Mouse (Mus musculus) 3134 (cell line): ENCODE measurements around the gene Ina.
"Not testable (repeated sequence)": the region's sequence is repeated elsewhere in the genome, so short reads cannot be mapped to it uniquely, and the experiment has no call there.

Experiments
- DNase-seq: peaks from one replicate; pipeline ENCODE4 v3.0.0-alpha.2; 2011; ENCODE audit warnings: low spot score; ENCODE audit not compliant: insufficient read length; ENCODE audit errors: extremely low read depth

Gene Ina

DNA sequence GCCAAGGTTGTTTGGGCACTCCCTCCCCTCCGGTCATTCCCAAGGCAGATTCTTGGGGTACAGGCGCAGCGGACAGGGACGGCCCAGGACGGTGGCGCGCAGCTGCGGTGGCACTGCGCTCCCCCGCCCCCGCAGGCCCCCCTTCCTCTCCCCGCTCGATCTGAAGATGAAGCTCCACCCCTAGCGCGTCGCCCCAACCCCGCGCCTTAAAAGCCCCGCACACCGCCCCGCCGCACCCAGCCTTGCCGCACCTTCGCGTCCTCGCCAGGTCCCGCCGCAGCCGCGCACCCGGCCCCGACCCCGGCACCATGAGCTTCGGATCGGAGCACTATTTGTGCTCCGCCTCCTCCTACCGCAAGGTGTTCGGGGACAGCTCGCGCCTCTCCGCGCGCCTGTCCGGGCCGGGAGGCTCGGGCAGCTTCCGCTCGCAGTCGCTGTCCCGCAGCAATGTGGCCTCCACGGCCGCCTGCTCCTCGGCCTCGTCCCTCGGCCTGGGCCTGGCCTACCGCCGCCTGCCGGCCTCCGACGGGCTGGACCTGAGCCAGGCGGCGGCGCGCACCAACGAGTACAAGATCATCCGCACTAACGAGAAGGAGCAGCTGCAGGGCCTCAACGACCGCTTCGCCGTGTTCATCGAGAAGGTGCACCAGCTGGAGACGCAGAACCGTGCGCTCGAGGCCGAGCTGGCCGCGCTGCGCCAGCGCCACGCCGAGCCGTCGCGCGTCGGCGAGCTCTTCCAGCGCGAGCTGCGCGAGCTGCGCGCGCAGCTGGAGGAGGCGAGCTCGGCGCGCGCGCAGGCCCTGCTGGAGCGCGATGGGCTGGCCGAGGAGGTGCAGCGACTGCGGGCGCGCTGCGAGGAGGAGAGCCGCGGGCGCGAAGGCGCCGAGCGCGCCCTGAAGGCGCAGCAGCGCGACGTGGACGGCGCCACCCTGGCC is at the start of gene Ina, which contains the start of gene Nt5c2:
Gene Ina, plus strand, starts transcription at position 252 of the 935 bp plus-strand sequence.
Gene Nt5c2, minus strand, starts transcription at position 707 of the 935 bp plus-strand sequence.
- no peak for DNase-seq

DNA sequence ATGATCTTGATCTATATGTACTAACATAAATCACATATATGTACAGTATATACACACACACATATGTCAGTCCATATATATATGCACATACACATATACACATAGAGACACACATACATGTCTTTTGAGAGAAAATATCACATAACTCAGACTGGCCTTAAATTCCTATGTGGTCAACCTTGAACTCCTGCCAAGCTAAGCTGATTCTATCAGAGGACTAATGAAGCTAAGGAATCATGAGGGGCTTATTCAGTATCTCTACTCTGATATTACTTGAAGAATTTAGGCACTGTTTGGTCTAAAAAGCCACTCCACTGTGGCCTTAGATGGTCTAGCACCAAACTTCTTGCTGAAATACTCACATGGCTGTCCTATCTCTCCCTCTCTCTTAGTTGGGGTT is 49.0 kb upstream of the Ina start:
- DNase-seq, result no peak

DNA sequence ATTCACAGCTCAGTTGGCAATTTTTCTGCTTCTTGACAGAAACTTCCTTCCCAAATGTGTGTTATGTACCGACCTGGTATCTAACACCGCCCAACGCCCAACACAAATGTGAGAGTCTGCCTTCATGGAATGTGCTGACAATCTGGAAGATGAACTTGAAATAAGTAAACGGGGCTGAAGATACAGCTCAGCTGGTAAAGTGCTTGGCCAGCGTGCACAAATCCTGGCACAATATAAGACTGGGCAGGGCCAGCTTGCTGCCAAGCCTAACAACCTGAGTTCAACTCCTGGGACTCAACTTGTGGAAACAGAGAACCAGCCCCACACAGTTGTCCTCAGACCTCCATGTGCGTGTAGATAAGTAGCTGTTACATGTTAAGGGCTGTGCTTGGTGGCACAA is 48.2 kb upstream of the Ina start:
- DNase-seq, result no peak

DNA sequence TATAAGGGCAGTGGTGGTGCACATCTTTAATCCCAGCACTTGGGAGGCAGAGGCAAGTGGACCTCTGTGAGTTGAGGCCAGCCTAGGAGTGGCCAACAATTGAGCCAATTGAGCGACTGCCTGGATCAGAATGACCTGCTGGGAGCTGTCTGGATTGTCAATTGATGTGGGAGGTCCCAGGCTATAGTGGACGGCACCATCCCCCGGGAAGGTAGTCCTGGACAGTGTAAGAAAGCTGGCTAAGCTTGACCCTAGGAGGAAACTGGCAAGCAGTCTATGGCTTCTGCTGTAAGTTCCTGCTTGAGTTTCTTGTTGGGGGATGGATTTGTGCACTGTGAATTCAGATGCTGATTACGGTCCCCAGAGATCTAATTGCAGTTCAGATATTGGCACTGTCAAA is 46.6 kb upstream of the Ina start:
- DNase-seq, result no peak

DNA sequence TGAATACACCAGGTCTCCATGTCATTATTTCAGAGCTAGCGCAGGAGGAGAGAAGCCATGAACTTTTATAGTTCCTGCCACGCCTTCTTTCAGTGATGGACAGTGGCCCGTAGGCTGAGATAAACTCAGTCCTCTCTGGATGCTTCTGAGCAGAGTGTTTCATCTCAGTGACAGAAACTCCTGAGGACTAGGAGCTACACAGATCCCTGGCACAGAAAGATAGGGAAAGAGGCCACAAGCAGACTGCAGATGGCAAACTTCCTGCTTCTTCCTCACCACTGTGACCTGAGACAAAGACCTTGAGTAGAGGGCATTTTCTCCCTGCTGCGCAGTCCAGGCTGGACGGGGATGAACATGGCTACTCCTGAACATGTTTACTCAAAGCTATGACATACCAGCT is 45.7 kb upstream of the Ina start:
- DNase-seq, result no peak

DNA sequence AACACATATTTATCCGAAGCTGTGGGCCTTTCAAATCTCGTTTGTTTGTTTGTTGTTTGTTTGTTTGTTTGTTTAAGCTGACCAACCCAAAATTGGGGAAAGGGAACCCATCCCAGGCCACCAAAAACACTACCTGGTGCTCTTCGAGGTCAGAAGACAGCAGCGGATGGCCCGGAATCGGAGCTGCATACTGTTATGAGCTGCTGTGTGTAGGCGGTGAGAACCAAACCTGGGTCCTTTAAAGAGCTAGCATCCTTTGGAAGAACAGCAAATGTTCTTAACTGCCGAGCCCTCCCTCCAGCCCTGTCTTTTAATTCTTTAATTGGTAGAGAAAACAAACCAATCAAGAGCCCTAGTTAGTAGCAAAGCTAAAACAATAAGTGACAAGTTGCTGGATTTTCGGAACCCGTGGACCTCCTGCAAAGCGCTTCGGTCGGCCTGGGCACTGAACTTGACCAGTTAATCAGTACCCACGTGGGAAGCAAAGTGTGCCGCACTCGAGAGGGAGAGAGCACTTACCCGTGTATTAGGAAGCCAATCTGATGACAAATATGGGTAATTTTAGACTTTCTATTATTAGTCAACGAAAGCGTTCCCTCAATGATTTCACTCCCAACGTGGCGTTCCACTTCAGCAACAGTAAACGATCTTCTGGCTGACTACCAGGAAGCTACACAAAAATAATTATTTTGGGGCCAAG is 45.1 kb upstream of the Ina start:
- DNase-seq, result no peak

DNA sequence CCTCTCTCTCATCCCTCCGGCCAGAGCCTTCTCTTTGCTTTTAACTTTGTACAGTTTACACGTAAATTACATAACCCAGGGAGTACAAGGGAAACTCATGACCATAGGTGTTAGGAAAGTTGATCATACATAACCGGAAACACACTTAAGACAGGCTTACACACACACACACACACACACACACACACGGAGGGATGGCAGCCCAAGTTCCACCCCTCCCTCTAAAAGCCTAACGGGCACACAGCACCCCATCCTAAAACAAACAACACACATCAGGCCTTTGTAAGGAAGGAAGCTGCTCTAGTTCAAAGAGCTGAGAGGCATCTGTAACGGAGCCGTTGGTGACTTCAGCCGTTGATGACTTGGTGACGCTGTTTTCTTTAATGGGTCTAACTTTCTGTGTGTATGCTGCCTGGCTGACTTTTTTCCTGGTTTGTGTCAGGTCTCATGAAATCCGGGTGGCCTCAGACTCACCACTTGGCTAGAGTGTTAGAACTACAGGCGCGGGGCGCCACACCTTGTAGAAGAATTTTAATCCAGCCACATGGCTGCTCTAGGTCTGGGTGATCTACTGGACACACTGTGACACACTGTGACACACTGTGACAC is 44.3 kb upstream of the Ina start:
- peak; percentile 60 for DNase-seq

DNA sequence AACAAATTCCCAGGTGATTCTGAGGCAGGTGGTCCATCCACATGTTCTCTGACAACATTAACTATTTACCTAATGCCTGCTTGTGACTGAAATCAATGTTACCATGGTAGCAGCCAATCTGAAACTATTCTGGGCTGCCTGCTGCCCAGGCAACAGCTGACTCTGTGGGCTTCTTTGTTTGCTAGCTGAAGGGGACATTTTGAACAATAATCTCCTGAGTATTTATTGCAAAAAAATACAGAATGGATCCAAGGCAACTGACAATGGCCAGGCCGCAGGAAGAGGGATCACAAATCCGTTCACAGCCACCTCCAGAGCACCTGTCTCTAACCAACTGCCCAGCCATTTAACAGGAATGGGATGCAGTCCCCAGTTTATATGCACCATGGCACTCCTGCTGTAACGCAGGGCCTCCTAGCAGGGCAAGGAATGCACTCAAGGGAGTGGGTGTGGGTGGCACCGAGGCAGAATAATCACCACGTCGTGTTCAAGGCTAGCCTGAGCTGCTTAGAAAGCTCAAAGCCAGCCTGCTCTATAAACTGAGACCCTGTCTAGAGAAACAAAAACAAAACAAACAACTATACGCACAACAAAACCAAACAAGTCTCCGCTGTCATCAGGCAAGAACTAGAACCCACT is 43.3 kb upstream of the Ina start:
- no peak for DNase-seq

DNA sequence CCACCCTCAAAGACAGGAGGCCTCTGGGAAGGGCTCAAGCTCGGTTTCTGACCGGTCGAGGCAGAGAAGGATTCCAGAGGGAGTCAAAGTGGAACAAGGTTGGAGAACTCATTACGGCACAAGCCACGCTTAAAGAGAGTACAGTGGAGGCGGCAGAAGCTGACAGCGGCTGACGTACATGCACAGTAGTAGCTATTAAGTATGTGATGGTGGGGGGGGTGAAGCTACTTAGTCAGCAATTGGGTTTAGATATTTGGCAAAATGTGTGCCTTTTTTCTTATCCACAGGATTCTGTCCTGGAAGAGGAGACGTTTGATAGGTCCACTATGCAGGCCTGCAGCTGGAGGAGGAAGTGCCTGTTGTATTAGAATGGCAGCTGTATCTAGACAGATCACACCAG is 42.8 kb upstream of the Ina start:
- no peak for DNase-seq

DNA sequence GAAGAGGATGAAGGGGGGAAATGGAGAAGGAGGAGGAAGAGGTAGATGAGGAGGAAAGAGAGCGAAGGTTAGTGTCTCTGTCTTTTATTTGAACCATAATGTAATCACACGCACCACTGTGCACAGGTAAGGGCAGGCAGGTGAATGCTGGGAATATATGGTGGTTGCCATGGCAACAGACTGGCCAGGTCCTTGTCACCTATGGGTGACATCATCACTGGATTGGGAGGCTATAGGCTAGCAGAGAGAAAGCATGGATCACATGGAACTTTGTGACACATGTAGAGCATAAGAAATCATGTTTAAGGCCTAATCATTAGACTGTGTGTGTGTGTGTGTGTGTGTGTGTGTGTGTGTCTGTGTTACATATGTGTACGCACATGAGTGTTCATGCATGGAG is 42.3 kb upstream of the Ina start:
- no peak for DNase-seq

DNA sequence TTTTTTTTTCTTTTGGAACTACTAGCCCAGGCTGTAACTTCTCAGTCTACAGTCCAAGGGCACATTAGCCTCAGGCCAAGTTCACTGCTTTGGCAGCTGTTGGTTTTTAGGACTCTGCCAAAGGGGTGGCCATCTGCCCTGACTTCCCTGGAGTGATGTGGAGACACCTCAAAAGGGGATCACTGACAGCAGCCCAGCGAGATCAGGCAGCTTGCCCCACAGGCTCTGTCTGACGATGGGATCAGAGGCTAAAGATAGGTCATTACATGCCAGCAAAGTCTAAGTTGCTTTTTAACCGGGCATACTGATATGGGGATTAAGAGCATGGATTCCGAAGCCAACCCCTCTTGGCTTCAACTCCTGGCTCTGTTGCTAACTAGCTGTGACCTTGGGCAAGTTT is 38.9 kb upstream of the Ina start:
- DNase-seq, result no peak

DNA sequence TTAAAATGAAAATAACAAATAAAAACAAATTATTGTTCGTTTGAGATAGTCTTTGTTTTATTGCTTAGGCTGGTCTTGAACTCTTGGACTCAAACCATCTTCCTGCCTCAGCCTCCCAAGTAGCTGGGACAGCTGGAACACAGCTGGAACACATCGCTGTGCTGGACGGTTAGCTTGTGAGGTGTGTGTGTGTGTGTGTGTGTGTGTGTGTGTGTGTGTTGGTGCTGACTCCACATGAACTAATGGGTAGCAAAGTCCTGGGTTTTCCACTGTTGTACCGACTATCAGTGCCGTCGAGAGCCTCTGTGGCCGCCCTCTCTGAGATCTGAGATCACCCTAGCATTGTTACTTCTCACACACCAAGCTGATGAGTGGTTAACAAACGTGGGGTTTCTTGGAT is 38.5 kb upstream of the Ina start:
- DNase-seq, result no peak

DNA sequence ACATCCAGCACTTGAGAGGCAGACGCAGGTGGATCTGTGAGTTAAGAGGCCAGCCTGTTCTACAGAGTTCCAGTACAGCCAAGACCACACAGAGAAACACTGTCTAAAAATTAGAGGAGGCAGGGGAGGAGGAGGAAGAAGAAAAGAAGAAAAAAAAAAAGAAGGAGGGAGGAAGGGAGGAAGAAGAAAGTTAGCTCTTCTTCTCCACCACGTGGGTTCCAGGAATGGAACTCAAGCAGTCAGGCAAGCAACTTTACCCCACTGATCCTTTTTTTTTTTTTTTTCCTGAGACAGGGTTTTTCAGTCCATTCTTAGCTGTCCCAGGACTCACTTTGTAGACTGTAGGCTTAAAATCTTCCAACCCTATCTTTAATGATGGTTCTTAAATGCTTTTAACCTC is 37.8 kb upstream of the Ina start:
- DNase-seq, result no peak

DNA sequence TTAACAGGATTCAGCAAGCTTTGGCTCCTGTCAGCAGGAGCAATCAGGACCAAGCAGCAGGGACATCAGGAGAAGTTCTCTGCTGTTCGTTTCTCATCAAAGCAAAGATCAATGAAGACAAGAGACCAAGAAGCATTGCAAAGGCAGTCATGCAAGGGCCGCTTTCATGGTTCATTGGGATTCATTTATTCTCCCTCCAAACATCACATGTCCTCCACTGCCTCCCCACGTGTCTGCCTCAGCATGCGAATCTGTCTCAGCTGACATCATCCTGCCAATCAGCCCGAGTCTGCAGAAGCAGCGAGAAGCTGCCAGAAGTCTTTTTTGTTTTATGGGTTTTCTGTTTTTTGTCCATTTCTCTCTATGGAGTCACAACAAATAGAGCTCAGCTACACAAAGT is 37.0 kb upstream of the Ina start:
- no peak for DNase-seq

DNA sequence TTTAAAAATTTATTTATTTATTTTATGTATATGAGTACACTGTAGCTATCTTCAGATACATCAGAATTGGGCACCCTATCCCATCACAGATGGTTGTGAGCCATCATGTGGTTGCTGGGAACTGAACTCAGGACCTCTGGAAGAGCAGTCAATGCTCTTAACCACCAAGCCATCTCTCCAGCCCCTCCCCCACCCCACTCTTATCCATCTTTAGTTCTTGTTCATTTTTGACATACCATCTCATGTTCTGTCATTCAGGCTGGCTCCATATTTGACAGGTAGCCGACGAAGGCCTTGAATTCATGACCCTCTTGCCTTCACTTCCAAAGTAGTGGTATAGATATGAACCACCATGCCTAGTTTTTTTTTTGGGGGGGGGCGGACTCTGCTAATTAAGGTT is 36.4 kb upstream of the Ina start:
- DNase-seq, result not testable (repeated sequence)

DNA sequence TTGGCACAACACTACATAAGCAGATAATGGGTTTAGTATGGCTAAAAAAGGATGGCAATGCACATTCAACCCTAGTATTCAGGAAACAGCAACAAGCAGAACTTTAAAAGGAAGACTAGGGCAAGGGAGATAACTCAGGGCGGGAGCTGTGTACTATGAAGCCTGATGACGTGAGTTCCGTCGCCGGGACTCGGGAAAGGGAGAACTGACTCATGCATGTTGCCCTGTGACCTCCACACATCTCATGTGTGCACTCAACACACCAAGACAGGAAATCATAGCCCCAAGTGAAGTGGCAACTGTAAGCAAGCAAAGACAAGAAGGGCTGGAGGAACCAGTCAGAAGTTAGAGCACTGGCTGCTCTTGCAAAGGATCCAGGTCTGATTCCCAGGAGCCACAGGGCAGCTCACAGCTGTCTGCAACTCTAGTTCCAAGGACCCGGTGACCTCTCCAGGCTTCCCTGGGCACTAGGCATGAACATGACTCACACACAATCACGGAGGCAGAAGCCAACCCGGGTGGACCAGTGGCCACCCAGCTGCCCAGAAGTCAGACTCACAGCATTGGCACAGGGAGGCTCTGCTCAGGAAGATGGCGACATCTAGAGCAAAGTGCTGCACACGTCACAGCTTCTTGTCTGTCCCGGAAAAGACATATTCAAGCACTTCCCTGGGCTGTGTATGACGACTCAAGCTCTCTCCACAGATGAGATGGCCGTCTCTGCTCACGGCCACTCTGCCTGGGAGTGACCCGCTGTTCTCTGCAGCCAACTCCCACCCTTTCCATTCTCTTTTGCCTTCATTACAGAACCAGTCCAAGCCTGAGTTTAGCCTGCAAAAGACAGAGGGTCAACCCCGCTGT is 35.3 kb upstream of the Ina start:
- DNase-seq, result peak; percentile 78

DNA sequence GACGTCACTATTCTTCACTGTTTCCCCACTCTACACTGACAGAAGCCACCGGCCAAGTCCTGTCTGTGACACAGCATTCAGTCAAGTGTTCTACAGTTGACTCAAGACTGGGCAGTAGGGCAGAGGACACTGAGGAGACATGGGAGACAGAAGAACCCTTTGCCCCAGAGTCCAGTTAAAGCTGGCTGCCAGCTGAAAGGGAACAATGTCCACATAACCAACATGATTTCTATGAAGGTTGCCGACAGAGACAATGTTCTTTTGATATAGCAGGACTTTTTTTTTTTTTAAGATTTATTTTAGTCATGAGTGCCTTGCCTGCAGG is 34.8 kb upstream of the Ina start:
- DNase-seq, result no peak

DNA sequence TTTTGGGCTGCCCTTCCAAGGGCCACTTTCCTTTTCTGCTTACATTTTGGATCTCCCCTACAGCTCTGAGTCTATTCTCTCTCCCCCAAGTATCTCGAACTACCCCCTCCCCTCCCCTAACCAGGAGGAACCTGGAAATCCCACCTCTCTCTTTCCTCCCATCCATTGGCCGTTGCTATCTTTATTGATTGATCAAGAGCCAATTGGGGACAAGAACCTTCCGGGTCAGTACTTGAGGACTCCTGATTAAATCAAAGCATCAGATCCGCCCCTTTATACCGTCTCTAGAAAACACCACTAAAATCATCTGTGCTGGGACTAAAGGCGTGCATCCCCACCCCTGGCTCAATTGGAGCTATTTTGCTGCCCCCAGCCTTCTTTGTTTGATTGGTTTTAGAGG is 33.0 kb upstream of the Ina start:
- DNase-seq, result no peak

DNA sequence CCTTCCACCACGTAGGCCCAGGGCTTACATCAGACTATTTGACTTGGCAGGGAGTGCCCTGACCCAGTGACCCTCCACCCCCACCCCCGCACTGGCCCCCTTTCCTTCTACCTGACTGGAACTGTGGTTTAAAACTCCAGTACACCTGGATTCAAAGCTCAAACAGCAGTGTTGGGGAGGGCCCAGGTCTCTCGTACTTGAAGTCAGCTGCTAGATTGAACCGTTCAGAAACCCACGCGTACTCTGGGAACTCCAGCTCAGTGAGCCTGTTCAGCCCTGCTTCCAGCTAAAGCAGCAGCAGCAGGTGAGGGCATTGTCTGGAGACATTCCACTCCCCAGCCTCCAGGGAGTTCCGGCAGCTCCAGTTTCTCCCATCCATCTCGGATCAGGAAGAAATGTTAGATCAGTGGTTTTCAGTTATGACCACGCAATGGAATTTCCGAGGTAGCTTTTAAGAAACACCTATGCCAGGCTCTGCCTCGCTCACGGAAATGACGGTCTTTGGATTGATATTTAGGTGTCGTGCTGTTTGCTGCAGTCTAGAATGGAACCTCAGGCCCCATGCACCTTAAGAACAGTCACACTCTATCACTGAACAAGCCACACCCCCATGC is 31.0 kb upstream of the Ina start:
- no peak for DNase-seq

DNA sequence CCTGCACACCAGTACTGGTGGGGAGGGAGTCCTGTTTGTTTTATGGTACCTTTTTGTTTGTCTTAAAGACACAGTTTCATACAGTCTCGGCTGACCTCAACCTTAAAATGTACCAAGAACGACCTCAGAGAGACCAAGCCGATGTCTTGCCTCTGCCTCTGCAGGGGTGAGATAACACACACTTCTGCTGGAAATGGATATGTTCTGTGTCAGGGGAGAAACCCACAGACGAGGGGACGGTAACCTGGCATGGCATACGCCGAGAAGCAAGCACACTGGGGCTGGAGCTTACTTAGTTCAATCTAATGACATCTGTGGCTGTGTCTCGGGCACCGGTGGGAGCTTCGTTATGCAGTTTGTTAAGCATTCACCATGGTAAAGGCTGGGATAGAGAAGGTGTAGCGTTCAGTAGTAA is 30.5 kb upstream of the Ina start:
- DNase-seq, result no peak
